Mouse (Mus musculus) hindbrain, embryonic 12.5 days (tissue): Measurements from ENCODE around the gene Asic3. TPM values are rescaled to one million over a fixed set of nuclear protein-coding genes. Genes with fewer than 3 reads are reported as not detected.

ENCODE experiments used
- ATAC-seq: fragments of 200-750 bp; cut with Nextera tagmentation; 2 replicates; pipeline ENCODE4 v1.8.0; 2017; ENCODE audit warnings: moderate TSS enrichment; ENCODE audit not compliant: low FRiP score
- H3K27ac ChIP-seq: fragments of 300-500 bp; sonication (generic); 2 replicates; pipeline ENCODE4 v1.5.1; 2016; ENCODE audit warnings: mild to moderate bottlenecking
- H3K27me3 ChIP-seq: fragments of 300-500 bp; sonication (generic); 2 replicates; pipeline ENCODE4 v1.6.1; 2016; ENCODE audit warnings: mild to moderate bottlenecking
- H3K36me3 ChIP-seq: fragments of 300-500 bp; sonication (generic); 2 replicates; pipeline ENCODE4 v1.6.1; 2016; ENCODE audit warnings: mild to moderate bottlenecking
- H3K4me1 ChIP-seq: fragments of 300-500 bp; sonication (generic); 2 replicates; pipeline ENCODE4 v1.6.1; 2016
- H3K4me2 ChIP-seq: fragments of 300-500 bp; sonication (generic); replicated peaks from 2 replicates; pipeline ENCODE4 v1.6.1; 2016; ENCODE audit warnings: mild to moderate bottlenecking
- H3K4me3 ChIP-seq: fragments of 300-500 bp; sonication (generic); 2 replicates; pipeline ENCODE4 v1.5.1; 2016; ENCODE audit warnings: mild to moderate bottlenecking
- H3K9ac ChIP-seq: fragments of 300-500 bp; sonication (generic); 2 replicates; pipeline ENCODE4 v1.6.1; 2016; ENCODE audit warnings: mild to moderate bottlenecking, moderate library complexity
- H3K9me3 ChIP-seq: fragments of 300-500 bp; sonication (generic); replicated peaks from 2 replicates; pipeline ENCODE4 v1.6.1; 2016; ENCODE audit warnings: mild to moderate bottlenecking
- WGBS: fragments of 180-500 bp; shearing (Covaris S2); methylation state at CpG from one replicate; pipeline ENCODE4 v1.1.7; 2016; 5-methylcytosine and 5-hydroxymethylcytosine counted together
- polyA plus RNA-seq: library from polyadenylated mRNA; unstranded; fragments of >200 nt; fragmentation: Nextera tagmentation; extraction: Ambion mirVana; gene quantifications from 2 replicates; pipeline ENCODE4 v1.2.1, GENCODE M21; 2016

Gene Asic3
- polyA plus RNA-seq, 1 experiment from 2014 or later: 1.2 TPM

DNA sequence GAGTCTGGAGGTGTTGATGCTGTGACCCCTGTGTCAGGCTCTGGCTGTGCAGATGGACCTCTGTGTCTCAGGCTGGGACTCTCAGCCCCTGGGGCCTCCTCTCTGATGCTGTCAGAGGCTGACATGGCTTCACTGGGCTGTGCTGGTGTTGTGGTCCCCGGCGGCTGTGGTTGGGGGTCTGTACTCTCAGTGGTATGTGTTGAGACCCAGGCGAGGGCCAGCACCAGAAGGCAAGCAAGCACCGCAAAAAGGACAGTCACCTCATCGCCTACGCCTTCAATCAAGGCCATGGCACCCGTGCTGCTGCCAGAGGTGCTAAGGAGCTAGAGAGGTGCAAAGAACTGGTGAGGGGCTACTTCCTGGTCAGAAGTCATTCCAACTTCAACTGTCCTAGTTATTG lies 33.4 kb downstream of the Asic3 start:
- WGBS: 92% methylated on average over 7 of the region's 7 CpGs
- Histone ChIP-seq H3K4me2 (peak overlapping the region; percentile 78), H3K4me1 (peaks cover 39% of the 10 kb centered on the region), H3K4me3 (peak overlapping the region; percentile 54; the same call in 1 of the 2 replicates), H3K27ac (no peak overlapping the region; the same call in 1 of the 2 replicates), H3K9ac (no peak overlapping the region), H3K36me3 (peaks cover 13% of the 10 kb centered on the region), H3K9me3 (no peaks in the 10 kb centered on the region), H3K27me3 (0 out of 2 replicates have a peak, but pooled peaks cover 3% of the 10 kb centered on the region)
- ATAC-seq: no peak

DNA sequence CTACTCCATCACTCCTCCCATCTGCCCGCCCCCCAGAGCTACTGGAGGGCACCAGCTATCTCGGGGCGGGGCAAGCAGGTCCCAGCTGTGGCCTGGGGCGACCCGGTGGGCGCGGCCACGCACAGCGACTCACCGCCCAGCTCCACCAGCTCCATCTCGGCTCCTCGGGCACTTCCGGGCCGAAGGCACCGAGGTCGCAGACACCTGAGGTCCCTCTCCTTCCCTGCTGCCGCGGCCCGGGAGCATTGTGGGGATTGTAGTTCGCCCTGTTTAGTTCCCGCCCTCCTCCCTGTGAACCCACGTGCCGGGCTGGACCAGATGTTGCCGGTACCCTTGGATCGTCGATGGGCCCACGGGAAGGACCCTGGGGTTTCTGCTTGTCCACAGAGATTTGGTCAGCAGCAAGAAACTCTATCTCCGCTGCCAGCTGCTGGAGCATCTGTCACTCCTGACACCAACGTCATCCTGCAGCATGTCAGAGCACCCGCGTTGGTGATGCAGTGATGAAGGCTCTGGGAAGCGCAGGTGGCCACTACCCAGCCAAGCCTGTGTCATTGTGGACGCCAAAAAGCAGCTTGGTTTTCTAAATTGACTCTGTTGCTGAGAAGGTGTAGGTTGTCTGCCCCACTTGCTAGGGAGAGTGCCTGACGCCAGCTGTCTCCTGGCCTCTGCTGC lies 34.6 kb downstream of the Asic3 start, which contains the start of gene Tmub1:
Gene Tmub1 (minus strand): TSS at position 231 of the 675 bp plus-strand sequence.
- peaks cover 40% of the 10 kb centered on the region for H3K4me1 ChIP-seq
- peaks cover 5% of the 10 kb centered on the region for H3K36me3 ChIP-seq
- no peaks in the 10 kb centered on the region for H3K9me3 ChIP-seq
- 0 out of 2 replicates have a peak, but pooled peaks cover 3% of the 10 kb centered on the region for H3K27me3 ChIP-seq
- peak within 1 kb of the TSS; percentile 70 for H3K9ac ChIP-seq
- peak within 1 kb of the TSS; percentile 54 for H3K4me3 ChIP-seq
- H3K4me2 ChIP-seq: peak within 1 kb of the TSS; percentile 78
- H3K27ac ChIP-seq: peak within 1 kb of the TSS; percentile 53
- WGBS: 2% methylated on average over 34 of the region's 34 CpGs
- peak; percentile 43 for ATAC-seq

DNA sequence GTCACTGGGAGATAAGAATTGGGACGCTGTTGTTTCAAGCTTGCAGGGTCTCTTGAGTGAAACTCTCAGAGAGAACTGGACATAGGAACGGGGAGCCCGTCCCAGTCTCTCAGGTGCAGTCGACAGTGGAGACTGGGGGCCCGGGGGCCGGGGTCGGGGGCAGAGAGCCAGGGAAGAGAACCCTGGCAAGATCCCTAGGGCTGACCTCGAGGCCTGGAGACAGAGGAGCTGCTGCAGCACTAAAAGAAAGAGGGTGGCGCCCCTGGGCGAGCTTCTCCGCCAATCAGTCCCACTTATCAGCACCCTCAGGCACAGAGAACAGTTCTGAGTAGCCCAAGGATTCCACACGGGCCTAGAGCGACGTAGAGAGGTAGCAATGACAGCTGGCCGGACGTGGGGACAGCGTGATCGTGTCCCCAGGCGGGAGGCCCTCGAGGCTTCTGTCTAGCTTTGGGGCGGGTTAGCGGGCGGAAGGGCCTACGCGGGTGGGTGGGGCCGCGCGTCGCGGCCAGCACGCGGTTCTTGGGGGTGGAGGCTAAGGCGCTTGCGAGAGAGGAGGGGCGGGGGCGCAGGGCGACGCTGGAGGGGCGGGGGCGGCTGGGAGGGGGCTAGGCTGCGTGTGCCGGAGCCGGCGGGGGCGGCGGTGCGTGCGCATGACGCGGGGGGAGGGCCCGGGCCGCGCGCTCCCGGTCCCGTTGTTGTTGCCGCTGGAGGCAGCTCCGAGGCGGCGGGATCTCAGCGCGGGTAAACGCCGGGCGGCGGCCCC lies 38.3 kb downstream of the Asic3 start:
- H3K9me3 ChIP-seq: no peaks in the 10 kb centered on the region
- H3K27ac ChIP-seq: peak overlapping the region; percentile 95
- H3K4me3 ChIP-seq: peak overlapping the region; percentile 95
- H3K9ac ChIP-seq: peak overlapping the region; percentile 99
- H3K4me2 ChIP-seq: peak overlapping the region; percentile 93
- H3K27me3 ChIP-seq: 0 out of 2 replicates have a peak, but pooled peaks cover 3% of the 10 kb centered on the region
- WGBS: 2% methylated on average over 41 of the region's 66 CpGs
- H3K36me3 ChIP-seq: no peaks in the 10 kb centered on the region
- peak; percentile 69 for ATAC-seq
- H3K4me1 ChIP-seq: peaks cover 56% of the 10 kb centered on the region

DNA sequence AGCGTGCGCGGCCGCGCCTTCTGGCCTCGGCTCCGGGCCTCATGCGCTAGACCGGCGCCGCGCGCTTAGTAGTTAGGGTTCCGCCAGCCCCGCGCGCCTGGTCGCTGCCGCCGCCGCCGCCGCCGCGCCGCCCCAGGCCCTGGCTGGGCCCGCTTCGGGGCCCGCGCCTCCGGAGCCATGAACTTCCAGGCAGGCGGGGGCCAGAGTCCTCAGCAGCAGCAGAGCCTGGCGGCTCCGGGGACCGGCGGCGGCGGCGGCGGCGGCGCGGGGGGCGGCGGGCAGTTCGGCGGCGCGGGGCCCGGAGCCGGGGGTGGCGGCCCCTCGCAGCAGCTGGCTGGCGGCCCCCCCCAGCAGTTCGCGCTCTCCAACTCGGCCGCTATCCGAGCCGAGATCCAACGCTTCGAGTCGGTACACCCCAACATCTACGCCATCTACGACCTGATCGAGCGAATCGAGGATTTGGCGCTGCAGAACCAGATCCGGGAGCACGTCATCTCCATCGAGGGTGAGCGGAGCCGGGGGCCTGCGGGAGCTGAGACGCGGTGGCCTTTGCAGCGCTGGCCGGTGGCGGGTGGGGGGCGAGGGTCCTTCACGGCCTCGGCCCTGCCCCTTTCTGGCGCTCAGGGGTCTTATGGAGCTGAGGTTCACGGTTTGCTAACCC lies 39.0 kb downstream of the Asic3 start, which contains the start of gene Agap3:
Gene Agap3 (plus strand): TSS at position 148 of the 661 bp plus-strand sequence.
- no peaks in the 10 kb centered on the region for H3K9me3 ChIP-seq
- H3K9ac ChIP-seq: peak within 1 kb of the TSS; percentile 99
- no peaks in the 10 kb centered on the region; the same call in 1 of the 2 replicates for H3K36me3 ChIP-seq
- WGBS: 1% methylated on average over 43 of the region's 85 CpGs
- peak within 1 kb of the TSS; percentile 95 for H3K27ac ChIP-seq
- peak within 1 kb of the TSS; percentile 95 for H3K4me3 ChIP-seq
- H3K4me1 ChIP-seq: peaks cover 51% of the 10 kb centered on the region
- ATAC-seq: peak; percentile 7
- H3K27me3 ChIP-seq: 0 out of 2 replicates have a peak, but pooled peaks cover 3% of the 10 kb centered on the region
- peak within 1 kb of the TSS; percentile 93 for H3K4me2 ChIP-seq

DNA sequence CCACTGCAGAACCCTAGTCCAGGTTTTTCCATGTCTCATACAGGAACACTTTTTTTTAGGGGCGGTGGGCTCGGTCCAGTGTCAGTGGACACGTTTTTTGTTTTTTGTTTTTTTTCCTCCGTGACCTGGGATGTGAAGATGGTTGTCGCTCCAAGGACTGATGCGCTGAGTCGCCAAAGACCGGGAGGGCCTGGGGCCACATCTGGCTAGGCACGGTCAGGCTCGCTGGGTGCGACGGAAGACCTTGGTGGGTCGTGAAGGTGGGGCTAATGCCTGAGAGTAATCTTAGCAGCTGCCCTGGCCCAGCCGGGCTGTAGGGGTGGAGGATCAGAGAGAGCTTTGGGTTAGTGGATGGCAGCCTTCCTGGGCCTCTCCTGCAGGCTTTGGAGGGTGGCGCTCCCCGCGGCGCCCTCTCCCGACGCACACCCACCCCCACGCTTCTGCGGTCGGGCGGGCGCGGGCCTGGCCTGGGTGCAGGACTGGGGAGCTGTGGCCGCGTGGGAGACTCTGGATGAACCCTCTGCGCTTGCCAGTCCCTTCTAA lies 39.6 kb downstream of the Asic3 start:
- WGBS: under 1% methylated on average over 29 of the region's 29 CpGs
- H3K36me3 ChIP-seq: peaks cover 5% of the 10 kb centered on the region
- H3K4me1 ChIP-seq: peaks cover 47% of the 10 kb centered on the region
- H3K4me2 ChIP-seq: peak overlapping the region; percentile 93
- ATAC-seq: peak; percentile 9
- H3K27me3 ChIP-seq: 0 out of 2 replicates have a peak, but pooled peaks cover 3% of the 10 kb centered on the region
- H3K27ac ChIP-seq: peak overlapping the region; percentile 95
- peak overlapping the region; percentile 95 for H3K4me3 ChIP-seq
- H3K9me3 ChIP-seq: no peaks in the 10 kb centered on the region
- peak overlapping the region; percentile 99 for H3K9ac ChIP-seq

DNA sequence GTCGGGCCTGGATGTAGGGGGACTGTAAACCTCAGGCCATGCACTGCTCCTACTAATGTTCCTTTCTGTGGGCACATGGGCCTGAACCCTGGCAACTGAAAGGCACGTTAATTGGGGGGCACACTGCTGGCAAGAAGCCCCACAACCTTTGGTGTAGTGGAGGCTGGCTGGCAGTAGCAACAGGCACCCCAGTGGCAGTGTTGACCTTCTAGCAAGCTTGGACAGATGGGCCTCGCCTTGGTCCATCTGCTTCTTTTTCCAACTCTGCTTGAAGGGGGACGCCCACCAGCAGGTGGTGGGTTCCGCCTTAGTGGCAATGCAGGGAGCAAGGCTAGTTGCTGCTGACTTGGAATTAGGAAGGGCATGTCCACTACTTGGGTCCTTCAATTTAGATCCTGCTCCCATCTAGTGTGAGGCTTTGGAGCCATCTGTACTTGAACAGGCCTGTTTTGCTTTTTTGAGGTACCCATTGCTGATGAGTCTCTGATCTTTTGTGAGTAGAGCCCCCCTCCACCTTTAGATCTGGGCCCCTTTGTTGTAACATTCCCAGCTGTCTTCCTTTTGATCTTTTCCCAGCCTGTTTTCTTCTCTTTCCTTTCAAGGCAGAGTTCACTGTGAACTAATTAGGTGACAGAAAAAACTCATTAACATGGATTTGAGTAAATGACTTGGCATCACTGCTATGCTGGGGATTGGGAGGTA lies 40.2 kb downstream of the Asic3 start:
- peak overlapping the region; percentile 95 for H3K4me3 ChIP-seq
- H3K9me3 ChIP-seq: no peaks in the 10 kb centered on the region
- ATAC-seq: peak; percentile 3; the same call in 1 of the 2 replicates
- H3K9ac ChIP-seq: peak overlapping the region; percentile 99
- H3K4me2 ChIP-seq: peak overlapping the region; percentile 93
- peak overlapping the region; percentile 95 for H3K27ac ChIP-seq
- peaks cover 43% of the 10 kb centered on the region for H3K4me1 ChIP-seq
- H3K27me3 ChIP-seq: 0 out of 2 replicates have a peak, but pooled peaks cover 3% of the 10 kb centered on the region
- WGBS: 6% methylated on average over 5 of the region's 5 CpGs
- H3K36me3 ChIP-seq: peaks cover 12% of the 10 kb centered on the region

DNA sequence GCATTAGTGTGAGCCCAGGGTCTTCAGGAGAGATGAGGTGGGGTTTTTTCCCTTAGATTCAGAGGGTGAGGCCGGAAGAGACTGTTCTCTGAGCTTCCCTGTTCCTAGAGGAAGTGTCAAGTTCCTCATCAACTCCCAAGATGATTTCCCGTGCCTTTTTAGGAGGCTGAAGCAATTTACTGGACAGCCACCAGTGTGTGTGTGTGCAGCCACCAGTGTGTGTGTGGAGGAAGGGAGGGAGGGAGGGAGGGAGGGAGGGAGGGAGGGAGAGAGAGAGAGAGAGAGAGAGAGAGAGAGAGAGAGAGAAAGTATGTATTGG lies 40.8 kb downstream of the Asic3 start:
- Histone ChIP-seq H3K9ac (peak overlapping the region; percentile 99), H3K36me3 (peaks cover 16% of the 10 kb centered on the region), H3K4me2 (peak overlapping the region; percentile 93), H3K9me3 (no peaks in the 10 kb centered on the region), H3K4me1 (peaks cover 43% of the 10 kb centered on the region), H3K27ac (peak overlapping the region; percentile 95), H3K27me3 (0 out of 2 replicates have a peak, but pooled peaks cover 3% of the 10 kb centered on the region), H3K4me3 (peak overlapping the region; percentile 95)
- WGBS: 28% methylated on average over 2 of the region's 2 CpGs
- no peak for ATAC-seq

DNA sequence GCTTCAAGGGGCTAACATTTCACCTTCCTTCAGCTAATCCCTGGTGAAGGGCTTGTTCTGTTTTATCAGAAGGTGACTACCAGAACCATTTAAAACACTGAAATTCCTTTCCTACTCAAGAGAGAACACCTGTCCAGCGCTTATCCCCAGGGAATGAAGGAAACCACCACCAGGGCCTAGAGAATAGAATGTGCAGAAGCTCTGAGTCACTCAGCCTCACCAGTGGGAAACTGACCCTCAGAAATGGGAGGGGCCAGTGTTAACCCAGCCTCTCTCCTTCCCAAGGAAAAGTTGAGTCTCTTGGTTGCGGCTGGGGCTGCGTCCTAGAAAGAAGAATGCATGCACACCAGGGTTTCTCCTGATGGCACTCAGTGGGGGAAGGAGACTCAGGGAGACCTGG lies 41.9 kb downstream of the Asic3 start:
- Histone ChIP-seq H3K27ac (peak overlapping the region; percentile 40), H3K9me3 (no peaks in the 10 kb centered on the region), H3K36me3 (peaks cover 17% of the 10 kb centered on the region), H3K4me1 (peaks cover 43% of the 10 kb centered on the region), H3K9ac (peak overlapping the region; percentile 99; the same call in 1 of the 2 replicates), H3K4me3 (no peak overlapping the region), H3K27me3 (0 out of 2 replicates have a peak, but pooled peaks cover under 1% of the 10 kb centered on the region), H3K4me2 (peak overlapping the region; percentile 93)
- ATAC-seq: no peak
- WGBS: 56% methylated on average over 3 of the region's 3 CpGs

DNA sequence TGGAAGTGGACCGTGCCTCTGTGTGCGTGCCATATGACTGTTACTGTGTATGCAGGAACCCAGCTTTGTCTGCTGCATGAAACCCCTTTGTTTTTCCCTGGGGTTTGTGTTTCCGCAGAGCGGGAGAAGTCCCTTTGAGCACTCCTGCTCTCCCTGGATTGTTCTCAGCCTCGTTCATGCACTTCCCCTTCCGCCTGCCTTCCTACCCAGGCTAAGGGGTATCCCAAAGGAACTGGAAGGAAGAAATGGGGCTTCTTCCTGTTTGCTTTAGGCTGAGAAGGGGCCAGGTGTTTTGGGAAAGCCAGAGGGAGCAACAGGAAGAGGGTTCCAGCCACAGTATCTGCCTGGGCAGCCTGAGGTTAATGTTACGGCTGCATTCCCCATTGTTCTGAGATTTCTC lies 42.4 kb downstream of the Asic3 start:
- no peak for ATAC-seq
- Histone ChIP-seq H3K9me3 (no peaks in the 10 kb centered on the region), H3K4me1 (peaks cover 43% of the 10 kb centered on the region), H3K4me3 (peak overlapping the region; percentile 7), H3K27me3 (no peaks in the 10 kb centered on the region), H3K36me3 (peaks cover 19% of the 10 kb centered on the region), H3K27ac (peak overlapping the region; percentile 40), H3K9ac (peak overlapping the region; percentile 99), H3K4me2 (peak overlapping the region; percentile 93)
- 45% methylated on average over 7 of the region's 7 CpGs for WGBS

DNA sequence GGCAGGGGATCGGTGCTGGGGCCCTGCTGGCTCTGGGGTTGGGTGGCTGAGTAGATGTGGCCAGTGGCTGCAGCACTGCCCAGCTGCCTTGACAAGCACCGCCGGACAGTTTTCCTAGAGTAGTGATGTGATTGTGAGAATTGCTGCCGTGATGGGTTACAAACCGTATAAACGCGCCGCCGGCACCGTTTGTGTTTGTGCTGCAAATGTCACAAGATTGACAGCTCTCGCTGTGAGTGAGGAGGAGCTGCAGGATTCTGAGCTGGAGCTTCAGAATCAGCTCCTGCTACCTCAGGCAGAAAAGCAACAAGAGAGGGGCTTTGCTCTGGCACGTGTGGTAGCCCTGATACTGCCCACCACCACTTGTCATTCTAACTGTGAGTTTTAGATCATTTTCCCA lies 53.6 kb downstream of the Asic3 start:
- Histone ChIP-seq H3K36me3 (0 out of 2 replicates have a peak, but pooled peaks cover 2% of the 10 kb centered on the region), H3K27me3 (no peaks in the 10 kb centered on the region; the same call in 1 of the 2 replicates), H3K27ac (0 out of 2 replicates have a peak overlapping the region, but pooled peaks have one; percentile 44), H3K9ac (peak overlapping the region; percentile 41; the same call in 1 of the 2 replicates), H3K9me3 (no peaks in the 10 kb centered on the region), H3K4me1 (peaks cover 27% of the 10 kb centered on the region), H3K4me2 (peak overlapping the region; percentile 14; the same call in 1 of the 2 replicates), H3K4me3 (no peak overlapping the region)
- 40% methylated on average over 12 of the region's 12 CpGs for WGBS
- no peak for ATAC-seq
